Mouse (Mus musculus) G1E (cell line): ENCODE data around the gene Kif1a. TPM values are rescaled to one million over a fixed set of nuclear protein-coding genes. Genes with fewer than 3 reads are reported as not detected.
A peak's percentile ranks its signal among the peaks of the same experiment; 100 is the strongest.

Experiments
- ATAC-seq: 2 replicates; pipeline ENCODE4 v1.8.0; 2016; ENCODE audit warnings: mild to moderate bottlenecking; ENCODE audit not compliant: insufficient number of reproducible peaks, poor library complexity, low FRiP score, severe bottlenecking; ENCODE audit errors: extremely low read depth
- DNase-seq: peaks from one replicate; pipeline ENCODE4 v3.0.0; 2012; ENCODE audit warnings: low spot score
- H3K27me3 ChIP-seq: 2 replicates; pipeline ENCODE4 v1.6.1; 2012; ENCODE audit warnings: mild to moderate bottlenecking, low read length, inconsistent platforms; ENCODE audit not compliant: insufficient read depth
- H3K36me3 ChIP-seq: replicated peaks from 2 replicates; pipeline ENCODE3; 2012; ENCODE audit warnings: mild to moderate bottlenecking, inconsistent platforms
- H3K4me1 ChIP-seq: 2 replicates; pipeline ENCODE4 v1.6.1; 2012; ENCODE audit warnings: low read depth, low read length, inconsistent platforms, mixed read lengths; ENCODE audit not compliant: insufficient read depth
- H3K4me3 ChIP-seq: 2 replicates; pipeline ENCODE4 v1.5.1; 2012; ENCODE audit warnings: low read depth, mild to moderate bottlenecking, inconsistent platforms, low read length, moderate library complexity, mixed read lengths
- H3K9me3 ChIP-seq: replicated peaks from 2 replicates; pipeline ENCODE4 v1.6.1; 2012; ENCODE audit warnings: inconsistent platforms
- CTCF ChIP-seq: IDR thresholded peaks from 2 replicates; pipeline ENCODE4 v1.5.1; 2012; ENCODE audit warnings: low read depth, low read length, inconsistent platforms, mixed read lengths
- GATA1 ChIP-seq: IDR thresholded peaks from 2 replicates; pipeline ENCODE4 v1.6.1; 2012; ENCODE audit warnings: borderline replicate concordance, low read length, inconsistent platforms, mixed read lengths
- GATA2 ChIP-seq: IDR thresholded peaks from 2 replicates; pipeline ENCODE4 v1.6.1; 2012; ENCODE audit warnings: low read depth, low read length, inconsistent platforms, borderline replicate concordance
- POLR2AphosphoS5 ChIP-seq: IDR thresholded peaks from 2 replicates; pipeline ENCODE4 v1.6.1; 2012; ENCODE audit warnings: low read depth, low read length, inconsistent platforms; ENCODE audit not compliant: insufficient replicate concordance
- TAL1 ChIP-seq: conservative IDR thresholded peaks from 2 replicates; pipeline ENCODE4 v1.6.1; 2012; ENCODE audit warnings: low read depth, low read length, inconsistent platforms, mixed read lengths
- polyA plus RNA-seq: library from polyadenylated mRNA; stranded (reverse); fragments of >175 nt; gene quantifications from 2 replicates; pipeline ENCODE4 v1.2.3, GENCODE M21; 2012
- total RNA-seq, 2 experiments: library from RNA; stranded (forward) in 1 of 2; stranded (reverse) in 1 of 2; fragments of 200-1000 nt in 1 of 2; fragments of >200 nt in 1 of 2; fragmentation: Nextera tagmentation in 1 of 2; gene quantifications; 2 replicates each; pipeline ENCODE4 v1.2.3; 2014 to 2017

Kif1a gene
- total and polyA plus RNA-seq, 3 experiments = under 0.01 to 0.05 TPM; not detected in 1

DNA sequence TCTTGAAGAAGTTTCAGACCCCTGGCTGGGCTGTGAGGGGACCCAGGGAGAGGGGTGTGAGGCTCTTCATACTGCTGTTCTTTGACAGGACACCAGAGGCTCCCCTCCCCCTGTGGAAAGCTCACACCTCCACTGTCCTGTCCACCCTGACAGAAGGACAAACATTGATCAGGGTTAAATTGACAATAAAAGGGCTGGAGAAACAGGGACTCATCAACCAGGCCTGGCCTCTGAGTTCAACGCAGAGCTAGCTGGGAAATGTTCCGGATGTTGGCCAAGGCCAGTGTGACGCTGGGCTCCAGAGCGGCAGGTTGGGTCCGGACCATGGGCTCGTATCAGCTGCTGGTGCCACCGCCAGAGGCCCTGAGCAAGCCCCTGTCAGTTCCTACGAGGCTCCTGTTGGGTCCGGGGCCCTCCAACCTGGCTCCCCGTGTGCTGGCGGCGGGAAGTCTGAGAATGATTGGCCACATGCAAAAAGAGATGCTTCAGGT lies 33.3 kb upstream of the Kif1a start, which contains the start of gene Agxt:
Gene Agxt (plus strand): TSS at position 205 of the 491 bp plus-strand sequence.
- no peak for TF ChIP-seq TAL1
- no peak for TF ChIP-seq GATA1
- TF ChIP-seq POLR2AphosphoS5 = no peak
- Histone ChIP-seq H3K4me1 (no peaks in the 10 kb centered on the region), H3K27me3 (peaks cover 2% of the 10 kb centered on the region; the same call in 1 of the 2 replicates), H3K4me3 (no peak within 1 kb of the TSS), H3K9me3 (no peaks in the 10 kb centered on the region), H3K36me3 (no peaks in the 10 kb centered on the region)
- DNase-seq = no peak
- no peak for ATAC-seq

DNA sequence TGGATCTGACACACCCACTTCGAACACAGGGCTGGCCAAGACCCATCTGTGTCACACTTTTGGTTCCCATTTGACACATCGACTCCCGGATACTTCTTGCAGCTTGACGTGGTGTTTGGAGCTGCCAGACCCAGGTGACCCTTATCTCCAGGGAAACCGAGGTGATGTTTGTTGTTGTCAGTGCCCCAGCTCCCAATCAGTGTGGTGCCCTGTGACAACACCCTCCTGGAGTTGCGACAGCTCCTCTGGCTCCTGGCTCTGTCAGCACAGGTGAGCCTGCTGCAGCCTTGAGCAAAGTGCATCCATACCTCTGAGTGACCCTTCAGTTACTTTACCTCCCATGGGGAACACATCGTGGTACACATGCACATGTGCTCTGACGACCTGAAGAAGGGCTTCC lies 30.9 kb upstream of the Kif1a start:
- peaks cover 3% of the 10 kb centered on the region; the same call in 1 of the 2 replicates for H3K27me3 ChIP-seq
- no peaks in the 10 kb centered on the region for H3K9me3 ChIP-seq
- H3K36me3 ChIP-seq = no peaks in the 10 kb centered on the region
- TF ChIP-seq GATA1 = no peak
- DNase-seq (no peak), ATAC-seq (no peak)
- no peaks in the 10 kb centered on the region for H3K4me1 ChIP-seq
- no peak overlapping the region for H3K4me3 ChIP-seq

DNA sequence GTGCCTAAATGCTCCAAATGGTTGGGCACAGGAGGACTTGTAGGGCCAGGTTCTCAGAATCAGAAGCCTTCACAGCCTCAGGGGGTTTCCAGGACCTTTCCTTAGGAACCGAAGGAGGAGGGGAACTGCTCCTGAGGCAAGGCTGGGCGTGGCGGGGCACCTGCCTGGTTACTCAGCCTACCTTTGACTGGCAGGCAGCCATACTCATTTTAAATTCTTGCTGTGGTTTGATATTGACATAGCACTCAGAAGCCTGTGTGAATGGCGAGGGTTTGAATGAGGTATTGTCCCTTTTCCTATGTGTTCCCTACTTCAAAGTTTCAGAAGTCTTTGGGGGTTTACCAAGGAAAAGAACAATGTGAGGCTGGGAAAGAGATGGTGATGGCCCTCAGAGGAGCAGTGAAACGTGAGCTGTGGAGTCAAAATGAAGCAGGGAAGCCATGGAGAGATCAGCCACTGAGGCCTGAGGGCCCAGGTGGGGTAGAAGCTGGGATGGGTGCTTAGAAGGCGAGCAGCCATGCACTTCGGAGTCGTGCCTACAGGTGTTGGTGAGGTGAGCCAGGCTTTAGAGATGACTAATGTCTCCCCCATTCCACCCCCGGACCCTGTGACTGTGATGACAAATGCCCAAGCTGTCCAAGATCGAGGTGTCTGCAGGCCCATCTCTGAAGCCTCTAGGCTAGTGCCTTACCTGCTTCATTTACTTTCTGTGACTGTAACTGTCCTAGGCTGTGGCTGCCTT lies 28.7 kb upstream of the Kif1a start:
- H3K36me3 ChIP-seq = no peaks in the 10 kb centered on the region
- ATAC-seq (no peak), DNase-seq (no peak)
- H3K4me3 ChIP-seq = no peak overlapping the region
- H3K4me1 ChIP-seq = no peaks in the 10 kb centered on the region
- TF ChIP-seq CTCF = no peak
- no peak for TF ChIP-seq GATA2
- no peak for TF ChIP-seq TAL1
- TF ChIP-seq POLR2AphosphoS5 = no peak
- TF ChIP-seq GATA1 = no peak
- H3K9me3 ChIP-seq = no peaks in the 10 kb centered on the region
- peaks cover 5% of the 10 kb centered on the region; the same call in 1 of the 2 replicates for H3K27me3 ChIP-seq

DNA sequence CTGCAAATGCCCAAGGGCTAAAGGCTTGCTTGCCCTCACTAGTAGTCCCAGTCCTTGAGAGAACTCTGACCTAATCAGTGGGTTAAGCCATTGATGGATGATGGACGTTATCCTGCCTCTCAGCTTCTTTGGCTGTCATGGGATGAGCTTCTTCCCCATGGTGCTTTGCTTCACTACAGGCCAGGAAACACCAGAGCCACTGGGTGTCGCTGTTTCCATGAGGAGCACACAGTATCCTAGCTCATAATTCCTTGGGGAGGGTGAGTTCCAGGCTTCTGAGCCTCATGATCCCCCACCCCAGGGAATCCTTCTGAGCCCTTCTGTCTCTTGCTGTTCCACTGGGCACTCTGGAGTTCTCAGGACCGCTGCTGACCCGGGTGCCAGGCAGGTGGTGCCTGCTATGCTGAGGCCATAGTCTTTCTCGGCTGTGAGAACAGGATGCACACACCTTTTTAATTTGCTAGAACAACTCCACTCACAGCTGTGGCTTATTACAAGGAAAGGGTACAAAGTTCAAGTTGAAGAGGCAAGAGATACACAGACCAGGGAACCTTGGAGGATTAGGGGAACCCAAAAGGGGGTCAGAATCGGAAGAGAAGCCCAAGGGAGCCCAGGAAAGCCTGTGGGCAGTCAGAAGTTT lies 27.1 kb upstream of the Kif1a start:
- ATAC-seq (no peak), DNase-seq (no peak)
- peaks cover 5% of the 10 kb centered on the region; the same call in 1 of the 2 replicates for H3K27me3 ChIP-seq

DNA sequence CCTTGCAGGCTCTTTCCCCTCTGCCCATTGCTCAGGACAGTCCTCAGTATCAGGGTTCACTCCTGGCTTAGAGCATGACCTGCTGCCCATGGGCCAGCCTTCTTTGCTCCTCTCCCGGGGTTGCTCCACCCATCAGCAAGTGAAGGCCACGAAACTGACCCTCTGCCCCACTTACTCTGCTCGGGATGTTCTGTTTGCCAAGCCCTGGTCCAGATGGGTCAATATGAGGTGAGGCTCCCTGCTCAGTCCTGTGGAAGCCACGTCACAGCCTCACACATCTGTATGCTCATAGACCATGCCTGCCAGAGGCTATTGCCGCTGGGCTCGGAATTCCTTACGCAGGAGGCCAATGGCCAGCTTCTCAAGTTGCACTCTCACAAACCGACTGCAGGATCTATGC lies 26.5 kb upstream of the Kif1a start:
- ATAC-seq = no peak
- DNase-seq = no peak
- Histone ChIP-seq H3K36me3 (no peaks in the 10 kb centered on the region), H3K9me3 (no peaks in the 10 kb centered on the region), H3K4me3 (no peak overlapping the region), H3K27me3 (peaks cover 5% of the 10 kb centered on the region; the same call in 1 of the 2 replicates), H3K4me1 (no peaks in the 10 kb centered on the region)
- no peak for TF ChIP-seq TAL1
- no peak for TF ChIP-seq POLR2AphosphoS5
- no peak for TF ChIP-seq GATA2
- no peak for TF ChIP-seq CTCF
- no peak for TF ChIP-seq GATA1

More for the DNA sequence above, 27.1 kb upstream of the Kif1a start:
- no peak overlapping the region for H3K4me3 ChIP-seq
- no peaks in the 10 kb centered on the region for H3K9me3 ChIP-seq
- TF ChIP-seq CTCF (peak; percentile 37), POLR2AphosphoS5 (no peak), GATA2 (no peak), GATA1 (no peak), TAL1 (no peak)
- no peaks in the 10 kb centered on the region for H3K36me3 ChIP-seq
- no peaks in the 10 kb centered on the region for H3K4me1 ChIP-seq

DNA sequence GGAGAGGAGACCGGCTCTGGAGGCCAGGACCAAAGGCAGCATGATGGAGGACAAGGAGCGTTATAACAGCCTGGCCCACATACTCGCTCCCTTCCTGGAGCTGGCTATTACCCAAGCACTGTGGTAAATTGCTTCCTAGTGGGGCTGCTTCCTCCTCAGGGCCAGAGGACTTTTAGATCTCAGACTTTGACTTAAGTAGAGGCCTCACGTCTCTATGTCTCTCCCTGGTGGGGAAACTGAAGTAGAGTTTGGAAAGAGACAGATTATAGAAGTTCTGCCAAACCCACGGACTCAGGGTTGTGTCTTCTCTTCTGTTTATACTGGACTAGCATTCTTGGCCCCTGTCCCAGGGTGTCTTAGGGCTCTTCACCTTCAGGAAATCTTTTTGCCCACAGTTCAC lies 23.5 kb upstream of the Kif1a start:
- ATAC-seq (no peak), DNase-seq (no peak)
- Histone ChIP-seq H3K9me3 (no peaks in the 10 kb centered on the region), H3K4me1 (no peaks in the 10 kb centered on the region), H3K36me3 (no peaks in the 10 kb centered on the region), H3K4me3 (no peak overlapping the region), H3K27me3 (peaks cover 5% of the 10 kb centered on the region; the same call in 1 of the 2 replicates)
- TF ChIP-seq GATA1 (no peak), POLR2AphosphoS5 (no peak), GATA2 (no peak), TAL1 (no peak), CTCF (no peak)

DNA sequence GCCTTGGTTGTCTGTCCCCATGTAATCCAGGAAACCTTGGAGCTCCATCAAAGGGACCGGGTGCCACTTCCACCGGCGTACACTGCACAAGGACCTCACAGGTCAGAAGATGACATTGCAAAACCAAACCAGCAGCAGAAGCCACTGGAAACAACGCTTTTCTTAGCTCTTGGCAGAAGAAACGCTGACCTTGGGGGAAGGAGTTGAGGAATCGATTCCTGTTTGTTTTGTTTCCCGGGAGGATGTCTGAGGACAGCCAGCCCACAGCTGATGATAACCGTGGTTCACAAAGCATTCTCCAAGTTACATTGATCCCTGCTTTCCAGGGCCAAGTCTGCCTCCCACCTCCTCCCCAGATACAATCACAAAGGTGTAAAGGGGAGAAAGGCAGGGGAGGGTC lies 22.3 kb upstream of the Kif1a start:
- no peak overlapping the region for H3K4me3 ChIP-seq
- DNase-seq = no peak
- no peak for ATAC-seq
- TF ChIP-seq TAL1 = no peak
- H3K9me3 ChIP-seq = no peaks in the 10 kb centered on the region
- H3K36me3 ChIP-seq = no peaks in the 10 kb centered on the region
- H3K27me3 ChIP-seq = peaks cover 5% of the 10 kb centered on the region; the same call in 1 of the 2 replicates
- H3K4me1 ChIP-seq = no peaks in the 10 kb centered on the region
